Mouse (Mus musculus) MEL (cell line): ENCODE results near the gene Wnt10a. TPM values are rescaled to one million over a fixed set of nuclear protein-coding genes. Genes with fewer than 3 reads are reported as not detected.

ENCODE experiments used
- DNase-seq: peaks from one replicate; pipeline ENCODE4 v3.0.0; 2011; ENCODE audit warnings: low read depth, low spot score
- H3K27ac ChIP-seq: 2 replicates; pipeline ENCODE4 v1.5.1; 2012; ENCODE audit warnings: low read depth, mild to moderate bottlenecking, control low read depth, low read length, moderate library complexity; ENCODE audit not compliant: control insufficient read depth
- H3K27me3 ChIP-seq, 2 experiments: fragments of 150-350 bp in 1 of 2; sonication (generic) in 1 of 2; 2 replicates each; pipeline ENCODE4 v1.6.1; 2012; ENCODE audit warnings: low read length in 2 of 2, mild to moderate bottlenecking in 2 of 2, improper control_type of control experiment in 1 of 2, moderate library complexity in 1 of 2; ENCODE audit not compliant: insufficient read depth in 2 of 2, control insufficient read depth in 1 of 2
- H3K36me3 ChIP-seq, 2 experiments: 2 replicates each; pipeline ENCODE4 v1.6.1; 2012 to 2014; ENCODE audit warnings: low read length in 2 of 2, improper control_type of control experiment in 1 of 2, inconsistent platforms in 1 of 2, mild to moderate bottlenecking in 1 of 2; ENCODE audit not compliant: insufficient read depth in 2 of 2, control insufficient read depth in 1 of 2
- H3K4me1 ChIP-seq, 2 experiments: fragments of 150-350 bp in 1 of 2; sonication (generic) in 1 of 2; 2 replicates each; pipeline ENCODE4 v1.6.1; 2012; ENCODE audit warnings: low read length in 2 of 2, improper control_type of control experiment in 1 of 2, mild to moderate bottlenecking in 1 of 2; ENCODE audit not compliant: insufficient read depth in 2 of 2, control insufficient read depth in 1 of 2
- H3K4me3 ChIP-seq, 2 experiments: fragments of 150-350 bp in 1 of 2; sonication (generic) in 1 of 2; 2 replicates each; pipeline ENCODE4 v1.5.1; 2012; ENCODE audit warnings: low read depth in 2 of 2, low read length in 2 of 2, mild to moderate bottlenecking in 2 of 2, moderate library complexity in 2 of 2, control low read depth in 1 of 2, improper control_type of control experiment in 1 of 2; ENCODE audit not compliant: control insufficient read depth in 1 of 2, insufficient read depth in 1 of 2
- H3K79me2 ChIP-seq: 2 replicates; pipeline ENCODE4 v1.6.1; 2012; ENCODE audit warnings: mild to moderate bottlenecking, low read length, moderate library complexity; ENCODE audit not compliant: control insufficient read depth, poor library complexity, insufficient read depth
- H3K9ac ChIP-seq: 2 replicates; pipeline ENCODE4 v1.6.1; 2012; ENCODE audit warnings: low read depth, mild to moderate bottlenecking, control low read depth, low read length, moderate library complexity; ENCODE audit not compliant: control insufficient read depth, poor library complexity, severe bottlenecking
- H3K9me3 ChIP-seq: fragments of 150-350 bp; sonication (generic); replicated peaks from 2 replicates; pipeline ENCODE4 v1.6.1; 2012; ENCODE audit warnings: mild to moderate bottlenecking, low read length, improper control_type of control experiment, moderate library complexity; ENCODE audit not compliant: insufficient read depth
- BHLHE40 ChIP-seq: IDR thresholded peaks from 2 replicates; pipeline ENCODE4 v1.6.1; 2012; ENCODE audit warnings: low read depth, mild to moderate bottlenecking, inconsistent platforms, low read length, improper control_type of control experiment, borderline replicate concordance
- EP300 ChIP-seq, 2 experiments: IDR thresholded peaks; 2 replicates each; pipeline ENCODE4 v1.6.1; 2011; ENCODE audit warnings: improper control_type of control experiment in 2 of 2, low read length in 2 of 2, low read depth in 1 of 2, mild to moderate bottlenecking in 1 of 2
- ETS1 ChIP-seq: IDR thresholded peaks from 2 replicates; pipeline ENCODE4 v1.6.1; 2012; ENCODE audit warnings: low read depth, mild to moderate bottlenecking, inconsistent platforms, low read length, improper control_type of control experiment, moderate library complexity
- GABPA ChIP-seq: IDR thresholded peaks from 2 replicates; pipeline ENCODE4 v1.6.1; 2012; ENCODE audit warnings: low read depth, mild to moderate bottlenecking, inconsistent platforms, low read length, improper control_type of control experiment, moderate library complexity
- GATA1 ChIP-seq: IDR thresholded peaks from 2 replicates; pipeline ENCODE4 v1.6.1; 2011; ENCODE audit warnings: low read depth, low read length, improper control_type of control experiment
- JUND ChIP-seq: IDR thresholded peaks from 2 replicates; pipeline ENCODE4 v1.6.1; 2011; ENCODE audit warnings: low read depth, mild to moderate bottlenecking, improper control_type of control experiment, low read length
- MAX ChIP-seq: IDR thresholded peaks from 2 replicates; pipeline ENCODE4 v1.6.1; 2011; ENCODE audit warnings: low read length, improper control_type of control experiment
- MXI1 ChIP-seq: IDR thresholded peaks from 2 replicates; pipeline ENCODE4 v1.6.1; 2011; ENCODE audit warnings: mild to moderate bottlenecking, low read depth, low read length, improper control_type of control experiment
- MYB ChIP-seq: IDR thresholded peaks from 2 replicates; pipeline ENCODE4 v1.6.1; 2011; ENCODE audit warnings: mild to moderate bottlenecking, low read depth, low read length, improper control_type of control experiment
- MYC ChIP-seq: IDR thresholded peaks from 2 replicates; pipeline ENCODE4 v1.6.1; 2011; ENCODE audit warnings: low read depth, mild to moderate bottlenecking, low read length, improper control_type of control experiment, moderate library complexity
- NELFE ChIP-seq: IDR thresholded peaks from 2 replicates; pipeline ENCODE4 v1.6.1; 2011; ENCODE audit warnings: low read depth, low read length, improper control_type of control experiment
- NRF1 ChIP-seq: IDR thresholded peaks from 2 replicates; pipeline ENCODE4 v1.6.1; 2014; ENCODE audit warnings: low read depth, mild to moderate bottlenecking, inconsistent platforms, low read length, improper control_type of control experiment, moderate library complexity; ENCODE audit not compliant: poor library complexity, insufficient read depth, severe bottlenecking
- POLR2A ChIP-seq, 2 experiments: IDR thresholded peaks; 2 replicates each; pipeline ENCODE4 v1.6.1; 2011 to 2012; ENCODE audit warnings: low read length in 2 of 2, mild to moderate bottlenecking in 2 of 2, control low read depth in 1 of 2, improper control_type of control experiment in 1 of 2, low read depth in 1 of 2, moderate library complexity in 1 of 2; ENCODE audit not compliant: control insufficient read depth in 1 of 2, insufficient read depth in 1 of 2, poor library complexity in 1 of 2
- POLR2AphosphoS2 ChIP-seq: IDR thresholded peaks from 2 replicates; pipeline ENCODE4 v1.6.1; 2011; ENCODE audit warnings: low read length, improper control_type of control experiment
- SMC3 ChIP-seq: IDR thresholded peaks from 2 replicates; pipeline ENCODE4 v1.6.1; 2011; ENCODE audit warnings: low read depth, low read length, improper control_type of control experiment
- USF2 ChIP-seq, 2 experiments: IDR thresholded peaks; 2 replicates each; pipeline ENCODE4 v1.6.1; 2011 to 2012; ENCODE audit warnings: improper control_type of control experiment in 2 of 2, low read length in 2 of 2, borderline replicate concordance in 1 of 2, inconsistent platforms in 1 of 2, low read depth in 1 of 2, mild to moderate bottlenecking in 1 of 2; ENCODE audit not compliant: insufficient read depth in 1 of 2
- ZC3H11A ChIP-seq: IDR thresholded peaks from 2 replicates; pipeline ENCODE4 v1.6.1; 2012; ENCODE audit warnings: low read depth, mild to moderate bottlenecking, inconsistent platforms, low read length, improper control_type of control experiment
- ZNF384 ChIP-seq: IDR thresholded peaks from 2 replicates; pipeline ENCODE4 v1.6.1; 2012; ENCODE audit warnings: low read depth, mild to moderate bottlenecking, inconsistent platforms, low read length, improper control_type of control experiment
- polyA plus RNA-seq, 2 experiments: library from polyadenylated mRNA; stranded (reverse) in 1 of 2; unstranded in 1 of 2; fragments of >175 nt in 1 of 2; fragments of >200 nt in 1 of 2; gene quantifications; 2 replicates each; pipeline versions ENCODE4 v1.2.1 to v1.2.4; 2012; ENCODE audit warnings: low replicate concordance in 2 of 2, low read depth in 1 of 2; ENCODE audit not compliant: insufficient read length in 2 of 2, insufficient read depth in 1 of 2, missing spikeins in 1 of 2
- total RNA-seq: library from RNA; depleted of rRNA; stranded (reverse); fragments of 300-350 nt; gene quantifications from 2 replicates; pipeline ENCODE4 v1.2.3, GENCODE M21; 2012

The Wnt10a gene
- total and polyA plus RNA-seq, 3 experiments: not detected

DNA sequence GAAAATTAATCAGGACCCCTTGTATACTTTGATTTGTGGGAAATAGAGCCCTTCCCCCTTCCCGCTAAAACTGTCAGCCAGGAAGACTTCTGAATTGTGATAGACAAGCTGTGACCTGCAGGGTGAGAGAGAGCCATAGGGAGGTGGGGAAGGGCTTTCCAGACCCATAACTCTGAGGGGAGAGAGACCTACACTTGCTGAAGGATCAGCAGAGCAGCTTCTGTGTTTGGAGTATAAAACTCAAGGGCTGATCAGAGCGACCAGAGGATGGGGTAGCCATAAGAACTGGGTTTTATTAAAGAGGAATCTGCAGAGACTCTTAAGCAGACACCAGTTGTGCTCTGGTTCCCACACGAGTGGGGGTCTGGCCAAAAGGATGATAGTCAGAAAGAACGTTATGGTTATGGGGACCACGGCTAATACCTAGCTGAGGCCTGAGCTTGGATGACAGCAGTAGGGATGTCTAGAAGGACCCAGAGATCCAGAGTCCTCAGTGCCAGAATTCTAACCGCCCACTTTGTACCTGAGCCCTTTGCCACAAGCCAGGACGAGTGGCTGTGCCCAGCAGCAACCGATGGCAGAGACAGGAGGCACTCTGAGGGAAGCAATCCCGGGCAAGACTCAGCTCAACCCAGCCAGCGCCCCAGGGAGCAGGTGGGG, 13.0 kb downstream of the Wnt10a start:
- H3K9ac ChIP-seq: no peak overlapping the region
- no peak overlapping the region for H3K4me3 ChIP-seq
- H3K27ac ChIP-seq: no peak overlapping the region
- no peak for TF ChIP-seq POLR2AphosphoS2
- no peak for DNase-seq
- H3K79me2 ChIP-seq: no peaks in the 10 kb centered on the region
- H3K9me3 ChIP-seq: no peaks in the 10 kb centered on the region
- H3K36me3 ChIP-seq: no peaks in the 10 kb centered on the region
- 0 out of 4 replicates have a peak, but pooled peaks cover 0 to 3% of the 10 kb centered on the region in 2 experiments for H3K4me1 ChIP-seq
- H3K27me3 ChIP-seq: peaks cover 2 to 6% of the 10 kb centered on the region in 2 experiments

DNA sequence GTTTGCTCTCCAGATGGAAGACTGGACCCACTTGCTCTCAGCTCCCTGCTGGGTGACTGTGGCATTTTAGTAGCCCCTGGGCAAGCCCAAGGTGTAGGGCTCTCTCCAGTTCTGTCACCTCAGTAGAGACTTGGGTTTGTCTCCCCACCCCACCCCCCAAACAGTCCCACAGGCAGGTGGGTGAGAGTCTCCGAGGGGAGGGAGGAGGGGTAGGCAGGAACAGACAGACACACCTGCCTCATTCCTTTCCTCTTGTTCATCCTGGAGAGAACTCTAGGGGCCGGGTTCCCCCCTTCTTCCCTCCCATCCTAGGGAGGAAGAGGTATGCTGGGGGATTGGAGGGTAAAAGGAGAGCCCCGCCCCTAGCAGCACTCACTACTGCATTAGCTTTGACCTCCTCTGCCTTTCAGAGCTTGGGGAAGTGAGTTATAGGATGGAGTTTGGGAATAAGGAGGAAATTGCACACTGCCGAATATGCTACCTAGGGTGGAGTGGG, 14.1 kb downstream of the Wnt10a start:
- no peak for DNase-seq
- no peaks in the 10 kb centered on the region for H3K9me3 ChIP-seq
- H3K27ac ChIP-seq: no peak overlapping the region
- H3K27me3 ChIP-seq: peaks cover 2 to 6% of the 10 kb centered on the region in 2 experiments
- no peaks in the 10 kb centered on the region for H3K79me2 ChIP-seq
- no peak overlapping the region for H3K9ac ChIP-seq
- H3K4me3 ChIP-seq: no peak overlapping the region
- no peaks in the 10 kb centered on the region for H3K36me3 ChIP-seq
- no peak for TF ChIP-seq ZC3H11A
- TF ChIP-seq MAX: no peak
- no peak for TF ChIP-seq ZNF384
- no peak for TF ChIP-seq GATA1
- TF ChIP-seq BHLHE40: no peak
- no peak for TF ChIP-seq SMC3
- no peak for TF ChIP-seq NELFE
- TF ChIP-seq JUND: no peak
- TF ChIP-seq POLR2A (IDR thresholded peaks at IDR 0.05; ENCODE audit: control insufficient read depth in 1 of 2, insufficient read depth in 1 of 2, low read depth in 1 of 2, low read length in 2 of 2, poor library complexity in 1 of 2): no peak
- TF ChIP-seq MYB: no peak
- no peak for TF ChIP-seq ETS1
- no peak for TF ChIP-seq GABPA
- TF ChIP-seq EP300 (IDR thresholded peaks at IDR 0.05; ENCODE audit: low read depth in 1 of 2, low read length in 2 of 2): no peak
- no peak for TF ChIP-seq MYC
- TF ChIP-seq NRF1: no peak
- TF ChIP-seq MXI1: no peak
- no peak for TF ChIP-seq USF2 (IDR thresholded peaks at IDR 0.05; ENCODE audit: borderline replicate concordance in 1 of 2, insufficient read depth in 1 of 2, low read depth in 1 of 2, low read length in 2 of 2)
- 0 out of 4 replicates have a peak, but pooled peaks cover 0 to 3% of the 10 kb centered on the region in 2 experiments for H3K4me1 ChIP-seq
